ENCODE assay signal across 21 mouse cellular contexts in genomic region chr3:52731941-52732340, GRCm38 (mm10).
A peak's percentile ranks its signal among the peaks of the same experiment; 100 is the strongest.
DNase-seq lines count a peak whose midpoint lies in the region; ATAC-seq and TF ChIP-seq lines count a peak whose summit lies in the region.
"Had no signal": no experiment of that assay in that cellular context is flagged by ENCODE, and none has a peak within 500 bp of the region (broad histone marks: within the 10 kb centered on the region; RNA-seq: fewer than 3 reads in every experiment).

No protein-coding gene starts in this region.

- ATAC-seq in CD4-positive, CD25-positive, alpha-beta regulatory T cell, adult 4 months: peak; percentile 70
- ATAC-seq in activated CD4-positive, CD25-positive, alpha-beta regulatory T cell, adult 4 months: peak; percentile 49
- ATAC-seq: hindbrain, postnatal 0 days had no signal

- peak; percentile 38 to 74 for DNase-seq in spleen, adult 2 months (ENCODE audit: low read depth in 1 of 2, low spot score in 2 of 2)
- DNase-seq in spleen, adult 12 weeks (ENCODE audit: low spot score): no peak
- peak; percentile 57 to 63 for DNase-seq in spleen, postnatal 36 days (ENCODE audit: low spot score in 2 of 2)
- no peak for DNase-seq in gastrocnemius, adult 18-20 months (ENCODE audit: low spot score)
- no peak for DNase-seq in adrenal gland, postnatal 25 days
- DNase-seq in frontal cortex, postnatal 10 days (ENCODE audit: low spot score in 2 of 2): no peak
- DNase-seq: adrenal gland, adult 2 months; cerebellum, adult 11-12 months; cerebellum, postnatal 25 days; kidney, adult 2 months; kidney, postnatal 36 days; left cerebral cortex, postnatal 4 days; liver, embryonic 13.5 days; lung, postnatal 4 days had no signal

- H3K4me3 ChIP-seq in spleen, adult 2 months (ENCODE audit: extremely low read depth, insufficient read depth, insufficient read length): no peak overlapping the region
- H3K4me3 ChIP-seq: forebrain, embryonic 12.5 days; heart, embryonic 13.5 days; liver, embryonic 13.5 days; midbrain, embryonic 12.5 days; neural tube, embryonic 15.5 days had no signal

- peaks cover 18% of the 10 kb centered on the region; the same call in 1 of the 2 replicates for H3K4me1 ChIP-seq in spleen, adult 2 months (ENCODE audit: control insufficient read depth, insufficient read depth, insufficient read length)
- H3K4me1 ChIP-seq: forebrain, embryonic 12.5 days; liver, embryonic 13.5 days; midbrain, embryonic 12.5 days; neural tube, embryonic 15.5 days had no signal

- no peaks in the 10 kb centered on the region for H3K36me3 ChIP-seq in spleen, adult 2 months (ENCODE audit: control insufficient read depth, insufficient read depth, low read length)
- H3K36me3 ChIP-seq: forebrain, embryonic 12.5 days; heart, embryonic 13.5 days; liver, embryonic 13.5 days; midbrain, embryonic 12.5 days; neural tube, embryonic 15.5 days had no signal

- H3K27me3 ChIP-seq in spleen, adult 2 months (ENCODE audit: control insufficient read depth, insufficient read depth, low read length): no peaks in the 10 kb centered on the region
- H3K27me3 ChIP-seq: heart, embryonic 13.5 days; liver, embryonic 13.5 days; midbrain, embryonic 12.5 days; neural tube, embryonic 15.5 days had no signal

- no peak overlapping the region for H3K27ac ChIP-seq in spleen, adult 2 months (ENCODE audit: insufficient read depth, low read length)
- H3K27ac ChIP-seq: forebrain, embryonic 12.5 days; heart, embryonic 13.5 days; hindbrain, postnatal 0 days; liver, embryonic 13.5 days; midbrain, embryonic 12.5 days; neural tube, embryonic 15.5 days had no signal

- no peak for TF ChIP-seq CTCF in spleen, adult 2 months (IDR thresholded peaks at IDR 0.05; ENCODE audit: extremely low read depth, insufficient read depth, insufficient read length, insufficient replicate concordance)

- no peak for TF ChIP-seq POLR2A in spleen, adult 2 months (IDR thresholded peaks at IDR 0.05; ENCODE audit: low read depth, low read length)

Comparison
In these comparisons a context has a peak if more than half of its experiments do, and no peak if none do; other contexts are left out.
1. DNase-seq: peak in spleen, adult 2 months (2 of 2) and spleen, postnatal 36 days (2 of 2); none in spleen, adult 12 weeks (single experiment), gastrocnemius, adult 18-20 months (single experiment), adrenal gland, postnatal 25 days (single experiment) and frontal cortex, postnatal 10 days (0 of 2).